Mouse (Mus musculus): Measurements from ENCODE around the gene Klhl28. TPM values are rescaled to one million over a fixed set of nuclear protein-coding genes. Genes with fewer than 3 reads are reported as not detected.

The Klhl28 gene
- total RNA-seq, 2 experiments from 2014 or later, result 14.9 to 15.9 TPM

DNA sequence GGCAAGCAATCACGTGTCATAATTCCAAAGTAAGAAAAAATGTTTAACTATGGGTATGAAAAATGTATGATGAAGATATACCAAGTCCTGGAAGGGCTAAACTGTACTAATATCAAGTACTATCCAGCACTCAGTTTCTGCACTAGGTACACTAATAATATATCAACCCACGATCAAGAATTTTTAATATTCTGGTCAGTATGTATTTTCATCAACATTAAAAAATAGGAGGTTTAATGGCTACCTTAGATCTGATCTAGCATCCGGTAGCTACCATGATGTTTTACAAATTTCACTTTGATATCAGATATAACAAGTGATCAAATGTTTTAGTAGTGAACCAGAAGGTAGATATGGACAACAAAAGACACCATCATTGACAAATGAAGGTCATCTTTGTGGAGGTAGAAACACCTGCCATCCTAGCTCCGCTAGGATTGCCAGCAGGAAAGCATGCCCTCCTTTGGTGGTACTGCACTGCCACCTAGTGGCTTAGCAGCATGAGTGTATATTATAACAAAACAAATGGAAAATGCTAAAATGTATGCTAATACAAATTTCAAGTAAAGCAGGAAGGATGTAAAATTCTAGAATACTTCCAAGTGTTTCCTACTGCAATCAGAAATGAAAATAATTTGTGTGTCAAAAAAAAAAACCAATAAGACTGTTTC is 68.1 kb downstream of the Klhl28 start:
- peak; percentile 69 to 78 for DNase-seq
- intact Hi-C loops (cut with DNase I), result no loop called here

Other genes starting within 250 kb of the Klhl28 start
- 1 to 10 TPM; 3.3 to 4.3 TPM for gene Gm527, start 47.6 kb downstream of the Klhl28 start, total RNA-seq (2021)
- gene Togaram1, start 270 bp upstream of the Klhl28 start, total RNA-seq (2021), result 10 to 100 TPM; 16.1 to 19.2 TPM
- gene Prpf39, start 70.8 kb upstream of the Klhl28 start, total RNA-seq (2021), result 10 to 100 TPM; 18.9 to 20.1 TPM
- gene Fkbp3, start 108.5 kb upstream of the Klhl28 start, total RNA-seq (2021), result 100 to 1,000 TPM; 204 to 219 TPM
- 1 to 10 TPM; 5.5 to 6.4 TPM for gene Fancm, start 110.1 kb upstream of the Klhl28 start, total RNA-seq (2021)
- 1 to 10 TPM; 1.9 to 2.2 TPM for gene Mis18bp1, start 207.1 kb upstream of the Klhl28 start, total RNA-seq (2021)

Data from heart, postnatal 14 days (tissue).